Comparison of ENCODE assay signal across 8 mouse cellular contexts in genomic region chr13:54948531-54949493, GRCm38 (mm10). TPM values are rescaled to one million over a fixed set of nuclear protein-coding genes. Genes with fewer than 3 reads are reported as not detected.
DNase-seq lines count a peak whose midpoint lies in the region; ATAC-seq lines count a peak whose summit lies in the region.

Unc5a (plus strand) TSS chr13:54949411.

- H3K9ac ChIP-seq in forebrain, embryonic 15.5 days (replicated peaks) = peak within 1 kb of the TSS; percentile 87
- peak within 1 kb of the TSS; percentile 84 for H3K9ac ChIP-seq in midbrain, embryonic 13.5 days (replicated peaks)

- H3K4me2 ChIP-seq in forebrain, embryonic 15.5 days (replicated peaks) = peak within 1 kb of the TSS; percentile 99
- peak within 1 kb of the TSS; percentile 98 for H3K4me2 ChIP-seq in midbrain, embryonic 13.5 days (replicated peaks)

- DNase-seq in heart, adult 18-20 months = peak; percentile 18 to 45
- no peak for DNase-seq in heart, adult 8-10 months (ENCODE audit: low spot score)
- DNase-seq in cerebellum, adult 11 months = peak; percentile 82
- DNase-seq in hindbrain, embryonic 10.5 days (ENCODE audit: low spot score) = peak; percentile 77
- peak; percentile 67 to 75 for DNase-seq in left cerebral cortex, postnatal 10 days (ENCODE audit: extremely low spot score in 1 of 2, low spot score in 2 of 2)
- DNase-seq in testis, postnatal 14 days (ENCODE audit: low spot score) = peak; percentile 28

- H3K9me3 ChIP-seq in forebrain, embryonic 15.5 days = no peaks in the 10 kb centered on the region
- H3K9me3 ChIP-seq in hindbrain, embryonic 10.5 days = no peaks in the 10 kb centered on the region
- H3K9me3 ChIP-seq in midbrain, embryonic 13.5 days = no peaks in the 10 kb centered on the region

- peak within 1 kb of the TSS; percentile 92 for H3K27ac ChIP-seq in forebrain, embryonic 15.5 days (replicated peaks)
- peak within 1 kb of the TSS; percentile 79 for H3K27ac ChIP-seq in hindbrain, embryonic 10.5 days
- H3K27ac ChIP-seq in midbrain, embryonic 13.5 days = peak within 1 kb of the TSS; percentile 85

- intact Hi-C loops in left cerebral cortex, postnatal 10 days (cut with DNase I) = loop anchor here (5.0 kb wide), 1 partner anchor 142 kb away; no protein-coding TSS in a partner anchor

- H3K4me3 ChIP-seq in forebrain, embryonic 15.5 days = peak within 1 kb of the TSS; percentile 85
- H3K4me3 ChIP-seq in hindbrain, embryonic 10.5 days = peak within 1 kb of the TSS; percentile 71
- peak within 1 kb of the TSS; percentile 75 for H3K4me3 ChIP-seq in midbrain, embryonic 13.5 days (replicated peaks)

- peak; percentile 81 for ATAC-seq in forebrain, embryonic 15.5 days (replicated peaks)
- peak; percentile 78 for ATAC-seq in midbrain, embryonic 13.5 days

- peaks cover 64% of the 10 kb centered on the region for H3K4me1 ChIP-seq in forebrain, embryonic 15.5 days
- H3K4me1 ChIP-seq in hindbrain, embryonic 10.5 days (replicated peaks) = peaks cover 48% of the 10 kb centered on the region
- H3K4me1 ChIP-seq in midbrain, embryonic 13.5 days (replicated peaks) = peaks cover 66% of the 10 kb centered on the region

- H3K27me3 ChIP-seq in forebrain, embryonic 15.5 days = 0 out of 2 replicates have a peak, but pooled peaks cover 3% of the 10 kb centered on the region
- H3K27me3 ChIP-seq in hindbrain, embryonic 10.5 days (ENCODE audit: insufficient read depth, poor library complexity, severe bottlenecking) = peaks cover 100% of the 10 kb centered on the region
- peaks cover 91% of the 10 kb centered on the region for H3K27me3 ChIP-seq in midbrain, embryonic 13.5 days

- under 1% methylated on average over 83 of the region's 91 CpGs for WGBS in forebrain, embryonic 15.5 days
- 3% methylated on average over 84 of the region's 91 CpGs for WGBS in hindbrain, embryonic 10.5 days
- WGBS in midbrain, embryonic 13.5 days = under 1% methylated on average over 67 of the region's 91 CpGs

- no peaks in the 10 kb centered on the region for H3K36me3 ChIP-seq in forebrain, embryonic 15.5 days
- no peaks in the 10 kb centered on the region for H3K36me3 ChIP-seq in hindbrain, embryonic 10.5 days
- no peaks in the 10 kb centered on the region for H3K36me3 ChIP-seq in midbrain, embryonic 13.5 days

RNA-seq across cellular contexts. Expression of gene Unc5a, which starts in this region (rescaled TPM):
- under 1 TPM; 0.42 to 0.51 TPM for total RNA-seq in heart, adult 18-20 months (2021)
- 1 to 10 TPM in 2 of 4 experiments, under 1 TPM in 2; 0.80 to 1.7 (median 0.98) TPM for total RNA-seq in heart, adult 8-10 months (2022)
- 16.6 and 16.9 TPM in 2 replicates for polyA plus RNA-seq in forebrain, embryonic 15.5 days (2015; fragmentation: Nextera tagmentation; extraction: Ambion mirVana)
- polyA plus RNA-seq in hindbrain, embryonic 10.5 days (2016; fragmentation: Nextera tagmentation; extraction: Ambion mirVana) = 2.0 and 4.4 TPM in 2 replicates
- 10 to 100 TPM; 56.2 to 60.2 TPM for total RNA-seq in left cerebral cortex, postnatal 10 days (2021)
- polyA plus RNA-seq in midbrain, embryonic 13.5 days (2015; fragmentation: Nextera tagmentation; extraction: Ambion mirVana) = 5.9 and 7.3 TPM in 2 replicates

Comparison
In these comparisons a context has a peak if more than half of its experiments do, and no peak if none do; other contexts are left out.
1. RNA of gene Unc5a (total RNA-seq): 56.2 to 60.2 TPM in left cerebral cortex, postnatal 10 days; 0.80 to 1.7 TPM in heart, adult 8-10 months and 0.42 to 0.51 TPM in heart, adult 18-20 months; every median in the first group is over 10 times any median in the second.
2. Peak in DNase-seq in heart, adult 18-20 months; RNA of the gene not detected or under 1 TPM.
3. Peak in every context shown above with its lines, with median percentiles within 50 percentile points of each other: H3K27ac ChIP-seq and H3K4me3 ChIP-seq.